Mouse (Mus musculus) midbrain, embryonic 13.5 days (tissue): ENCODE results near the gene Gm6217. TPM values are rescaled to one million over a fixed set of nuclear protein-coding genes. Genes with fewer than 3 reads are reported as not detected.
"Not testable (repeated sequence)": the region's sequence is repeated elsewhere in the genome, so short reads cannot be mapped to it uniquely, and the experiment has no call there.

Experiments used
- ATAC-seq: fragments of 200-750 bp; cut with Nextera tagmentation; 2 replicates; pipeline ENCODE4 v1.8.0; 2017; ENCODE audit warnings: mild to moderate bottlenecking, moderate TSS enrichment, moderate library complexity
- H3K27ac ChIP-seq: fragments of 300-500 bp; sonication (generic); 2 replicates; pipeline ENCODE4 v1.5.1; 2015; ENCODE audit warnings: inconsistent platforms, mild to moderate bottlenecking, moderate library complexity
- H3K27me3 ChIP-seq: fragments of 300-500 bp; sonication (generic); 2 replicates; pipeline ENCODE4 v1.6.1; 2015; ENCODE audit warnings: mild to moderate bottlenecking, inconsistent platforms
- H3K36me3 ChIP-seq: fragments of 300-500 bp; sonication (generic); 2 replicates; pipeline ENCODE4 v1.6.1; 2015; ENCODE audit warnings: mild to moderate bottlenecking, inconsistent platforms
- H3K4me1 ChIP-seq: fragments of 300-500 bp; sonication (generic); replicated peaks from 2 replicates; pipeline ENCODE4 v1.6.1; 2015; ENCODE audit warnings: inconsistent platforms
- H3K4me2 ChIP-seq: fragments of 300-500 bp; sonication (generic); replicated peaks from 2 replicates; pipeline ENCODE4 v1.6.1; 2015; ENCODE audit warnings: moderate library complexity, mild to moderate bottlenecking, inconsistent platforms
- H3K4me3 ChIP-seq: fragments of 300-500 bp; sonication (generic); replicated peaks from 2 replicates; pipeline ENCODE4 v1.5.1; 2015; ENCODE audit warnings: mild to moderate bottlenecking, inconsistent platforms
- H3K9ac ChIP-seq: fragments of 300-500 bp; sonication (generic); replicated peaks from 2 replicates; pipeline ENCODE4 v1.6.1; 2015; ENCODE audit warnings: mild to moderate bottlenecking, inconsistent platforms
- H3K9me3 ChIP-seq: fragments of 300-500 bp; sonication (generic); 2 replicates; pipeline ENCODE4 v1.6.1; 2016; ENCODE audit warnings: mild to moderate bottlenecking, inconsistent platforms
- WGBS: fragments of 180-500 bp; shearing (Covaris S2); methylation state at CpG from one replicate; pipeline ENCODE4 v1.1.7; 2015; 5-methylcytosine and 5-hydroxymethylcytosine counted together
- polyA plus RNA-seq: library from polyadenylated mRNA; unstranded; fragments of >200 nt; fragmentation: Nextera tagmentation; extraction: Ambion mirVana; gene quantifications from 2 replicates; pipeline ENCODE4 v1.2.1, GENCODE M21; 2015

The Gm6217 gene
- polyA plus RNA-seq, 1 experiment from 2014 or later: not detected

DNA sequence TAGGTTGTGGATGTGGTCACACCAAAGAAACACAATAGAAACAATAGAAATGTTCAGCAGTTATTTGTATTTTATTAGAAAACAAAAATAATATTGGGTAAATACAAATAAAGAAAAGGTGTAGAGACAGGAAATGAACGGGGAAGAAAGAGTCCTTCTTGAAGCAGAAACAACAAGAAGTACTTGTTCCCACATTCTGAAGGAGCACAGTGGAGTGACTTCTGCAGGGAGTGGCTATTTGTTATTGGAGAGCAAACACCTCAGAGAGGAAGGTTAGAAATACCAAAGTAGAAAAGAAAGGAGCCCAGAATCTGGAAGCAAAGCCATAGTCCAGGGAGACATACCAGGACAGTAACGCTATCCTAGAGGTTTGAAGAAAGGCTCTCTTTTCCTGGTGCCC, 11.3 kb upstream of the Gm6217 start:
- WGBS: 86% methylated on average over 1 of the region's 2 CpGs
- not testable (repeated sequence) for H3K36me3 ChIP-seq, H3K9me3 ChIP-seq, H3K9ac ChIP-seq, H3K27me3 ChIP-seq, H3K4me2 ChIP-seq, ATAC-seq, H3K4me1 ChIP-seq, H3K27ac ChIP-seq, H3K4me3 ChIP-seq

DNA sequence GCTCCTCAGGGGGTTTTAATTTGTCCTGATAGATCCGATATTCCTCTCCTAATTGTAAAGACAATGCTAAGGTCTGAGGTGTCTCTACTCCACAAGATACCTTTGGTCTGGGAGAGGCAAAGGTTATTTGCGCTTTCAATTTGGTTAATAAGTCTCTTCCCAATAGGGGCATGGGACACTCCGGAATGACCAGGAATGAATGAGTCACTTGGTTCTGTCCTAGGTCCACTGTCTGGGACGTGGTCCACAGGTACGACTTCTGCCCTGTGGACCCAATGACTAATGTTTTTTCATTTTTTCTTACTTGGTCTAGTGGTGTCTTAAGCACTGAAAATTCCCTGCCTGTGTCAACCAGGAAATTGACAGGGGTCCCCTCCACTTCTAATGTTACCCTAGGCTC, 7.5 kb upstream of the Gm6217 start:
- Histone ChIP-seq H3K4me2 (no peak overlapping the region), H3K27me3 (no peaks in the 10 kb centered on the region), H3K27ac (no peak overlapping the region), H3K36me3 (no peaks in the 10 kb centered on the region), H3K4me1 (no peaks in the 10 kb centered on the region), H3K9ac (no peak overlapping the region), H3K4me3 (no peak overlapping the region), H3K9me3 (no peaks in the 10 kb centered on the region; the same call in 1 of the 2 replicates)
- no peak for ATAC-seq
- 91% methylated on average over 5 of the region's 5 CpGs for WGBS

DNA sequence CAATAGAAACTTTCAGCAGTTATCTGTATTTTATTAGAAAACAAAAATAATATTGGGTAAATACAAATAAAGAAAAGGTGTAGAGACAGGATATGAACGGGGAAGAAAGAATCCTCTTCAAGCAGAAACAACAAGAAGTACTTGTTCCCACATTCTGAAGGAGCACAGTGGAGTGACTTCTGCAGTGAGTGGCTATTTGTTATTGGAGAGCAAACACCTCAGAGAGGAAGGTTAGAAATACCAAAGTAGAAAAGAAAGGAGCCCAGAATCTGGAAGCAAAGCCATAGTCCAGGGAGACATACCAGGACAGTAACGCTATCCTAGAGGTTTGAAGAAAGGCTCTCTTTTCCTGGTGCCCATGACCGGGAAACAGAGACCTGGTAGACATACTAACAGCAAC, 641 bp downstream of the Gm6217 start:
- not testable (repeated sequence) for H3K4me3 ChIP-seq, H3K27me3 ChIP-seq, H3K4me2 ChIP-seq, ATAC-seq, H3K9ac ChIP-seq, H3K27ac ChIP-seq, H3K9me3 ChIP-seq, H3K36me3 ChIP-seq, H3K4me1 ChIP-seq
- WGBS: 92% methylated on average over 2 of the region's 3 CpGs

DNA sequence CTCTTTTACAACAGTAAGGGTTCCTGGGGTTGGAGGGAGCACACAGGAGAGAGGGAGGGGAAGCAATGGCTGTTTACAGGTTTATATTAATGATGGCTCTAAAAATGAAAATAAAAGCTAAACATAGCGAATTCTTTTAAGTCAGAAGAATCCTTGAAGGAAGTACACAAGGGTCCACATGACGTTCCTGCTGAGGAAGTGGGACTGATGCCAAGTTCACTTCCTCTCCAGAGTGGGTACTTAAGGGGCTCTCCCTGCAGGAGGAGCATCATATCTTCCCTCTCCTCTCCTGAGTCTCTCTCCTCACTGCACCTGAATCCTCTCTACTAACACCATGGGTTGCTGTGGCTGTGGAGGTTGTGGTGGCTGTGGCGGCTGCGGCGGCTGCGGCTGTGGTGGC, 6.5 kb downstream of the Gm6217 start, which contains the start of gene A030014E15Rik:
A030014E15Rik (plus strand) TSS at position 268 of the 400 bp plus-strand sequence.
- 93% methylated on average over 6 of the region's 6 CpGs for WGBS

DNA sequence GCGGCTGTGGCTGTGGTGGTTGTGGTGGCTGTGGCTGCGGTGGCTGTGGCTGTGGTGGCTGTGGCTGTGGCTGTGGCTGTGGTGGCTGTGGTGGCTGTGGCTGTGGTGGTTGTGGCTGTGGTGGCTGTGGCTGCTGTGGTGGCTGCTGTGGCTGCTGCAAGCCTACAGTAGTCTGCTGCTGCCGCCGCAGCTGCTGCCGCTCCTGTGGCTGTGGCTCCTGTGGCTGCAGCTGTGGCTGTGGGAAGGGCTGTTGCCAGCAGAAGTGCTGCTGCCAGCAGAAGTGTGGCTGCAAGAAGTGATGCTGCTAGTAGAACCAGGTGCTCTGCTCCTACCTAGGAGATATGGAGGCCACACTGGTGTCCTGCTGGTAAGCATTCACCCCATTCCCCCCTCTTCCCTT, 17.8 kb downstream of the Gm6217 start:
- H3K9ac ChIP-seq, ATAC-seq, H3K36me3 ChIP-seq, H3K4me2 ChIP-seq, H3K4me3 ChIP-seq, H3K27ac ChIP-seq, H3K27me3 ChIP-seq, H3K4me1 ChIP-seq, H3K9me3 ChIP-seq: not testable (repeated sequence)
- 96% methylated on average over 5 of the region's 5 CpGs for WGBS

More for the DNA sequence above, 6.5 kb downstream of the Gm6217 start, which contains the start of gene A030014E15Rik:
- no peak within 1 kb of the TSS for H3K4me2 ChIP-seq
- no peak within 1 kb of the TSS for H3K27ac ChIP-seq
- H3K9me3 ChIP-seq: no peaks in the 10 kb centered on the region
- no peak within 1 kb of the TSS for H3K9ac ChIP-seq
- no peak for ATAC-seq
- H3K27me3 ChIP-seq: no peaks in the 10 kb centered on the region
- no peaks in the 10 kb centered on the region for H3K36me3 ChIP-seq
- no peak within 1 kb of the TSS for H3K4me3 ChIP-seq
- no peaks in the 10 kb centered on the region for H3K4me1 ChIP-seq

DNA sequence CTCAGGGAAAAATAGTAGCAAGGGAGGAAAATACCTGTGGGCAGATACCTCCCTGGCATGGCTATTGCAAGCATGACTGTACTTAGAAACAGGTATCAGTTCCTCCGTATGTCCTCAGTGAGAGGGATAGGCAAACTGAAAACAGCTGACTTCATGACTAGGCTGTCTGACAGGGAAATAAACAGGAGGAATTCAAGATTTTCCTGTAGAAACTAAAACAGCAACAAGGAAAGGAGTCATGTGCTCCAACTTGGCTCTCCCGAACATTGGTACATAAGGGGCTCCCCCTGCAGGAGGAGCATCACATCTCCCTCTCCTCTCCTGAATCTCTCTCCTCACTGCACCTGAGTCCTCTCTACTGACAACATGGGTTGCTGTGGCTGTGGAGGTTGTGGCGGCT, 18.2 kb downstream of the Gm6217 start, which contains the start of gene A030005L19Rik:
A030005L19Rik (plus strand) TSS at position 301 of the 400 bp plus-strand sequence.
- 92% methylated on average over 3 of the region's 3 CpGs for WGBS

DNA sequence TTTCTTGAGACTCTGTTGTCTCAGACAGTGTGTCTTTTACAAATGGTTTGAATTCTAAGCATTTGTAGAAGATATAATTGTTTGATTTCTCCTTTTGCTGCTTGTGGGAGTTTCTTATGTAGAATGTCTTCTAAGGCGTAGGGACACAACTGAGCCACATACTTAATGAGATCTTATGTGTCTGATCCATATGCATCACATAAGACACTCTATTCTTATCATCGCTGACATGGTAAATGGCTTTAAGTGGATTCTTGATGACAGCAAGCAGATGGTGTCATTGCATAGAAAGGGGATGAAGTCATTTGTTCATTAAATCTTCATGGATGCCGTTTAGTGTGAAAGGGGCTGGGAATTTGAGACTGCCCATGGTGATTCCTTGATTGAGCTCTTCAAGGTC, 25.3 kb downstream of the Gm6217 start:
- WGBS: 40% methylated on average over 3 of the region's 3 CpGs
- H3K27me3 ChIP-seq: no peaks in the 10 kb centered on the region
- no peaks in the 10 kb centered on the region for H3K9me3 ChIP-seq
- H3K4me2 ChIP-seq: no peak overlapping the region
- ATAC-seq: no peak
- no peak overlapping the region for H3K9ac ChIP-seq
- peaks cover 4% of the 10 kb centered on the region; the same call in 1 of the 2 replicates for H3K4me1 ChIP-seq
- H3K36me3 ChIP-seq: peaks cover 17% of the 10 kb centered on the region
- H3K27ac ChIP-seq: no peak overlapping the region
- no peak overlapping the region for H3K4me3 ChIP-seq

More for the DNA sequence above, 18.2 kb downstream of the Gm6217 start, which contains the start of gene A030005L19Rik:
- Histone ChIP-seq H3K9ac (no peak within 1 kb of the TSS), H3K4me3 (no peak within 1 kb of the TSS), H3K4me2 (no peak within 1 kb of the TSS), H3K4me1 (no peaks in the 10 kb centered on the region), H3K36me3 (no peaks in the 10 kb centered on the region), H3K27ac (no peak within 1 kb of the TSS), H3K27me3 (no peaks in the 10 kb centered on the region), H3K9me3 (no peaks in the 10 kb centered on the region)
- no peak for ATAC-seq

DNA sequence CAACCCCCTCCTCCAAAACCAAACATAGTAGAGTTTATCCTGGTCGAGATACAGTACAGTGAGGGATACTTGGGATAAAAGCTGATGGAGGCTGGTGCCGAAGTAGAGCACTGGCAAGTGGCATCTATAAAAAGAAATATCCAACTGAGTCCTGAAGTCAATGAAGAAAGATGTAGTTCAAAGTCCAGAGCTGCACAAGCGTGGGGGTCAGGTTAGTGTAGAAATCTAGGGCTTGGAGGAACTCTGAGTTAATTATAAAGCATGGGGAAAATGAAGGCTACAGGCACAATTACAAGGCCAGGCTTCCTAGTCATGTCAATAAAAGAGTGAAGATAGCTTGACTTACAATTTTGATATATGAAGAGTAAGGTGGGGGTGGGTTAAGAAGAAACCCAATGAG, 30.0 kb downstream of the Gm6217 start:
- Histone ChIP-seq H3K4me1 (peaks cover 4% of the 10 kb centered on the region; the same call in 1 of the 2 replicates), H3K9me3 (no peaks in the 10 kb centered on the region), H3K27ac (no peak overlapping the region), H3K27me3 (no peaks in the 10 kb centered on the region), H3K4me3 (no peak overlapping the region), H3K36me3 (peaks cover 32% of the 10 kb centered on the region), H3K9ac (no peak overlapping the region), H3K4me2 (no peak overlapping the region)
- no peak for ATAC-seq
- WGBS: 97% methylated on average over 3 of the region's 3 CpGs

DNA sequence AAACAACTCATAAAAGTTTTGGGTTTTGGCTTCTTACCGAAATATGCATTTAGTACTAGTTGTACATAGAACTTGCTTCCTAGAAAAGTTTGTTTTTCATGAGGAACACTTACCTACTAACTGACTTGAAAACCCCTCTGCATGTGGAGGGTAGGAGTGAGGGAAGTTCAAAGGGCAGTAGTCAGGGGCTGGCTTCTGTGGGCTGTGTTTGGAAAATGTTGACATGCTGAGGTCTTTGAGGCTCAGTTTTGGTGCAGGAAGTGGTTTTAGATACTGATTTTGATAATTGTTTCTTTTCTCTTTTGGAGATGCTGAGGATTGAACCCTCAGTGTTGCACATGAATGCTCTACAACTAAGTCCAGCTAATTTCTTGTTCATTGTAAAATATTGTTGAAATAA, 30.6 kb downstream of the Gm6217 start:
- no peak for ATAC-seq
- Histone ChIP-seq H3K9me3 (no peaks in the 10 kb centered on the region), H3K4me3 (no peak overlapping the region), H3K27me3 (no peaks in the 10 kb centered on the region), H3K4me2 (no peak overlapping the region), H3K9ac (no peak overlapping the region), H3K4me1 (no peaks in the 10 kb centered on the region), H3K36me3 (peaks cover 32% of the 10 kb centered on the region), H3K27ac (no peak overlapping the region)
- 95% methylated on average over 1 of the region's 1 CpGs for WGBS

DNA sequence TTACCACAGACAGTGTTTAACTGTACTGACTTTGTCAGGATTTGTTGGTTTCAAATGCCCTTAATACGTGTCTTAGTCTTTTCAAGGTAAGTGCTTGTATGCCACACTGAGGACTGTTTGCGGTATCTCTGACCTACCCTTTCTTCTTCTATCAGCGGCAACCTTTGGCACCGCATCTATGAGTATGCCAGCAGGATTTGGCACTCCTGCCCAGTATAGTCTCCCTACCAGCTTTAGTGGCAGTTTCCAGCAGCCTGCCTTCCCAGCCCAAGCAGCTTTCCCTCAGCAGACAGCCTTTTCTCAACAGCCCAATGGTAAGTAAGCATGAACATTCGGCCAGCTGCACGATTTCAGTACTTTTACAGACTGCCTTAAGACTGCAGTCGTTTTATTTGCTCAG, 37.9 kb downstream of the Gm6217 start:
- Histone ChIP-seq H3K36me3 (peaks cover 32% of the 10 kb centered on the region), H3K9me3 (no peaks in the 10 kb centered on the region)

More for the DNA sequence above, 37.9 kb downstream of the Gm6217 start:
- WGBS: 98% methylated on average over 7 of the region's 7 CpGs
- Histone ChIP-seq H3K4me3 (no peak overlapping the region), H3K4me2 (no peak overlapping the region), H3K27ac (no peak overlapping the region), H3K9ac (no peak overlapping the region), H3K4me1 (no peaks in the 10 kb centered on the region), H3K27me3 (no peaks in the 10 kb centered on the region)
- no peak for ATAC-seq

Other genes with a start within 250 kb of the Gm6217 start
- 345 and 358 TPM in 2 replicates for gene Mff, start 206.5 kb downstream of the Gm6217 start, polyA plus RNA-seq
- gene Tm4sf20, start 162.9 kb downstream of the Gm6217 start, polyA plus RNA-seq: 0.11 and 0.22 TPM in 2 replicates
- not detected in 2 replicates for gene Gm47791, start 160.2 kb downstream of the Gm6217 start, polyA plus RNA-seq
- 26.5 and 31.0 TPM in 2 replicates for gene Agfg1, start 91.9 kb downstream of the Gm6217 start, polyA plus RNA-seq
- gene A030005L19Rik, start 18.1 kb downstream of the Gm6217 start, polyA plus RNA-seq: 0.34 TPM in 1 of 2 replicates, not detected in the other
- gene A030014E15Rik, start 6.5 kb downstream of the Gm6217 start, polyA plus RNA-seq: not detected in 2 replicates
- not detected in 2 replicates for gene A030003K21Rik, start 12.0 kb upstream of the Gm6217 start, polyA plus RNA-seq
- not detected in 2 replicates for gene Gm7544, start 24.6 kb upstream of the Gm6217 start, polyA plus RNA-seq
- gene Gm47955, start 28.9 kb upstream of the Gm6217 start, polyA plus RNA-seq: not detected in 2 replicates
- gene Gm47959, start 69.1 kb upstream of the Gm6217 start, polyA plus RNA-seq: not detected in 2 replicates
- 0.58 and 0.63 TPM in 2 replicates for gene Slc19a3, start 107.0 kb upstream of the Gm6217 start, polyA plus RNA-seq
- not detected in 2 replicates for gene Krtap28-10, start 111.1 kb upstream of the Gm6217 start, polyA plus RNA-seq
- not detected in 2 replicates for gene Gm47969, start 113.5 kb upstream of the Gm6217 start, polyA plus RNA-seq
- not detected in 2 replicates for gene A030005K14Rik, start 128.0 kb upstream of the Gm6217 start, polyA plus RNA-seq
- gene Krtap28-13, start 129.5 kb upstream of the Gm6217 start, polyA plus RNA-seq: not detected in 2 replicates
- not detected in 2 replicates for gene Ccl20, start 185.4 kb upstream of the Gm6217 start, polyA plus RNA-seq
- 0.40 and 0.81 TPM in 2 replicates for gene Daw1, start 228.4 kb upstream of the Gm6217 start, polyA plus RNA-seq